Mouse (Mus musculus): ENCODE data around the gene Ceacam16.

DNA sequence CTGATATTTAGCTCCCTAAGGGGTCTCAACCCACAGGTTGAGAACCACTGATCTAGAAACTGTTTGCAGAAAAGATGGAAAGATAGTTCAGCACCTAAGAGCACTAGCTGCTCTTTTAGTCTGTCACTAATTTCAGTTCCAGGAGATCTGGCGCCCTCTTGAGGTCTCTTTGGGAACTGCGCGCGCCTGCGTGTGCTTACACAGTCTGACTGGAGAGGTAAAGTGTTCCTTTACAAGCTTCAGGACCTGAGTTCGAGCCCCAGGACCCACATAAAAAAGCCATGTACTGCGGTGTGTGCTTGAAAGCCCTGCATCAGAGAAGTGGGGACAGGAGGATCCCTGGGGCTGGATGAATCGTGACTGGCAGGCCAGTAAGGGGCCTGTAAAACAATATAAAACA is 28.8 kb upstream of the Ceacam16 start:
- TF ChIP-seq CTCF (IDR thresholded peaks at IDR 0.05; ENCODE audit: extremely low read depth, insufficient read length, insufficient replicate concordance, low read depth, low read length) (peak; percentile 83; the same call in 1 of the 2 replicates), POLR2A (IDR thresholded peaks at IDR 0.05; ENCODE audit: low read depth, low read length) (no peak)
